Mouse (Mus musculus): ENCODE data around the gene Zbtb33. TPM values are rescaled to one million over a fixed set of nuclear protein-coding genes. Genes with fewer than 3 reads are reported as not detected.
A peak's percentile ranks its signal among the peaks of the same experiment; 100 is the strongest.

Gene Zbtb33
- polyA plus RNA-seq, 1 experiment from 2014 or later, result 3.4 TPM

DNA sequence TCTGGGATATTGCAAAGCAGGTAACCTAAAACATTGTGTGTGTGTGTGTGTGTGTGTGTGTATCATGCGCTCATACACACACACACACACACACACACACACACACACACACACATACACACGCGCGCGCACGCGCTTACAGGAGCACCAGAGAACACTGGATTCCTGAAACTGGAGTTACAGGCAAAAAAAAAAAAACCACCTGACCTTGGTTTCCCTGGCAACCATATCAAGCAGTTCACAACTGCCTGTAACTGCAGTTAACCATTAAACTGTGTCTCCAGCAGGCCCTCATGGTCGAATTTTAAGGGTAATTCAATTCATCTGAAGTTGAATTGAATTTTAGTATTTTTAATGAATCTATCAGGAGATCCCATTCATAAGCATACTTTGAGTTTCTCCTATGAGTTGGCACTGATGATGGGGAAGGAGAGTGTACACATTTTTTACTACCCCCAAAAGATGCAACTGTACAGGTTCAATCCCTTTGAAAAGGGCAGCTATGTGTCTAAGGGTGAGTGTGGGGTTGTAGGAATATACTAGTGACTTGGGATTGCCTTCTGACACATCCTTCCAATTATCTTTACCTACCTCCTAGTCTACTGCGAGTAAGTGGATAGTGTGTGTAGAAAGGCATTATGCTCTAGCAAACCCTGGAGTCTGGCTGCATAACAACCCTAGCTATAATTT, 27.5 kb downstream of the Zbtb33 start:
- Histone ChIP-seq H3K27me3 (ENCODE audit: low read depth, poor library complexity, severe bottlenecking) (no peaks in the 10 kb centered on the region), H3K4me3 (no peak overlapping the region), H3K9me3 (replicated peaks) (no peaks in the 10 kb centered on the region), H3K36me3 (no peaks in the 10 kb centered on the region), H3K27ac (no peak overlapping the region), H3K4me1 (0 out of 2 replicates have a peak, but pooled peaks cover 3% of the 10 kb centered on the region)
- DNase-seq (ENCODE audit: low spot score), result no peak
- WGBS, result 91% methylated on average over 9 of the region's 9 CpGs

DNA sequence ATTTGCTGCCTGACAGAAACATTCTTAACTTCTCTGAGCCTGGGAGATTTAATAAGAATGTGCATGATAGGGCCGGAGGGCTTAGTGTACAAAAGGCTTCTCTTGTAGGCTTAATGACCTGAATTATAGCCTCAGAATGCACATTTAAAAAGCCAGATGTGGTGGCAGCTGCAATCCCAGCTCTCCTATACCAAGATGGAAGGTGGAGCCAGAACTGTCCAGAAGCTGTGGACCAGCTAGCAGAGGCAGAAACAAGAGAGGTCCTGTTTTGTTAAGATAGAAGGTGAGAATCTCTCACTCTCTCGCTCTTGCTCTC, 28.0 kb downstream of the Zbtb33 start:
- no peak overlapping the region for H3K27ac ChIP-seq

DNA sequence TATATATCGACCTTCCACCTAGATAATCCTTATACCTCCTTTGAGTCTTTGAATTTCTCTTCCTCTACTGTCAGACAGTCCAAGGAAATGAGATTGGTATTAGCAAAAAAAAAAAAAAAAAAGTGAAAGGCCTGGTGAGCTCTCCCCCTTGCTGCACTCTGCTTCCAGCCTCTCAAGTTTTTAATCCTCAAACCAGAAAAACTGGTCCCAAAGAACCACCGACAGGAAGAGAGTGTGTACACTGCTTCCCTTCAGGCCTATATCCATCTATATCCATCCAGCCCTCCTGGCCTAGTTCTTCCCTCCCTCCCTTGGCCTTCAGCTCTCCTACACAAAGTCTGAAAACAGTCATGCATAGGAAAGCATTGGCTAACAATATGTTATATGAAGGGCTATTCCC, 33.2 kb downstream of the Zbtb33 start:
- DNase-seq (ENCODE audit: low spot score), result no peak
- Histone ChIP-seq H3K4me1 (no peaks in the 10 kb centered on the region), H3K4me3 (no peak overlapping the region), H3K27me3 (ENCODE audit: low read depth, poor library complexity, severe bottlenecking) (no peaks in the 10 kb centered on the region), H3K36me3 (no peaks in the 10 kb centered on the region), H3K9me3 (replicated peaks) (no peaks in the 10 kb centered on the region), H3K27ac (no peak overlapping the region)
- 54% methylated on average over 2 of the region's 2 CpGs for WGBS

More for the DNA sequence above, 28.0 kb downstream of the Zbtb33 start:
- 67% methylated on average over 2 of the region's 2 CpGs for WGBS
- Histone ChIP-seq H3K4me3 (no peak overlapping the region), H3K9me3 (replicated peaks) (no peaks in the 10 kb centered on the region), H3K27me3 (ENCODE audit: low read depth, poor library complexity, severe bottlenecking) (no peaks in the 10 kb centered on the region), H3K36me3 (no peaks in the 10 kb centered on the region), H3K4me1 (0 out of 2 replicates have a peak, but pooled peaks cover 3% of the 10 kb centered on the region)
- no peak for DNase-seq (ENCODE audit: low spot score)

DNA sequence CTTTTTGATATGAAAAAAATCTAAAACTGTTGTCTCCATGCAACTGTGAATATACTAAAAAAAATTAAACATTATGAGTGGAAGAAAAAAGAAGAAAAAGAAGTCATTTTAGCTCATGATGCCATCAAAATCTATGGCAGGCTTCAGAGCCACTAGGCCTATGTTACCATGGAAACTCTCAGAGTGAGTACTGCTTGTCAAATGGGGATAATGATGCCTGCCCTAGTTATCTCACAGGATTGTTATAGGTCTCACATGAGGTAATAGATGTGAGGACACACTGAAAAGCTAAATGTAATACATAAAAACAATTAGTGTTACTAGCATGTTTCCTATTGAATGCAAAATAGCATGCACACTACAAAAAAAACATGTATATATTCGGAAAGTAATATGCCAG, 40.3 kb downstream of the Zbtb33 start:
- no peak for DNase-seq (ENCODE audit: low spot score)
- H3K27me3 ChIP-seq (ENCODE audit: low read depth, poor library complexity, severe bottlenecking), result no peaks in the 10 kb centered on the region
- no peak overlapping the region for H3K4me3 ChIP-seq
- no peaks in the 10 kb centered on the region for H3K4me1 ChIP-seq
- H3K27ac ChIP-seq, result no peak overlapping the region
- H3K36me3 ChIP-seq, result no peaks in the 10 kb centered on the region
- 87% methylated on average over 1 of the region's 1 CpGs for WGBS
- H3K9me3 ChIP-seq (replicated peaks), result no peaks in the 10 kb centered on the region

DNA sequence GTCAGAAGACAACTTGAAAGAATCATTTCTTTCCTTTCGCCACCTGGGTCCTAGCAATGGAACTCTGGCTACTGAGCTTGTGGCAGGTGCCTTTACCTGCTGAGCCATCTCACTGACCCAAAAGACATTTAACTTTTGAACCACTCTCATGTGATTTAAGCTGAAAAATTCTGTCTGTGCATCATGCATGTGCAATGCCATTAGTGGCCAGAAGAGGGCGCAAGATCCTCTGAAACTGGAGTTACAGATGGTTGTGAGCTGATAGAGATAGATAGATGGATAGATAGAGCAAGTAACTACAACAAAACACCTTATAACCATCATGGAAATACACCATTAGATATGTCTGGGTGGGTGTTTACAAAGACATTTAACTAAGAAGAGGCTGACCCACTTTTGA, 48.1 kb downstream of the Zbtb33 start:
- no peaks in the 10 kb centered on the region for H3K27me3 ChIP-seq (ENCODE audit: low read depth, poor library complexity, severe bottlenecking)
- no peak overlapping the region for H3K4me3 ChIP-seq
- DNase-seq (ENCODE audit: low spot score), result peak; percentile 41
- WGBS, result 33% methylated on average over 2 of the region's 2 CpGs
- H3K9me3 ChIP-seq (replicated peaks), result no peaks in the 10 kb centered on the region
- no peaks in the 10 kb centered on the region for H3K36me3 ChIP-seq
- H3K27ac ChIP-seq, result no peak overlapping the region
- no peaks in the 10 kb centered on the region for H3K4me1 ChIP-seq

Small RNA genes lying within 50 kb of the gene (microRNA-seq; reads per million reads assigned to microRNA genes)
- 2.1 reads per million for gene Mir3110

Other genes starting within 250 kb of the Zbtb33 start
- gene Btg1-ps1, start 171.0 kb upstream of the Zbtb33 start, polyA plus RNA-seq (2016; fragmentation: Nextera tagmentation; extraction: Ambion mirVana), result not detected in 2 replicates
- gene Btg1-ps2, start 146.7 kb upstream of the Zbtb33 start, polyA plus RNA-seq (2016; fragmentation: Nextera tagmentation; extraction: Ambion mirVana), result not detected in 2 replicates
- not detected in 2 replicates for gene Rhox10, start 123.3 kb upstream of the Zbtb33 start, polyA plus RNA-seq (2016; fragmentation: Nextera tagmentation; extraction: Ambion mirVana)
- not detected in 2 replicates for gene Rhox11, start 104.7 kb upstream of the Zbtb33 start, polyA plus RNA-seq (2016; fragmentation: Nextera tagmentation; extraction: Ambion mirVana)
- not detected in 2 replicates for gene Rhox12, start 78.9 kb upstream of the Zbtb33 start, polyA plus RNA-seq (2016; fragmentation: Nextera tagmentation; extraction: Ambion mirVana)
- gene Rhox13, start 68.6 kb upstream of the Zbtb33 start, polyA plus RNA-seq (2016; fragmentation: Nextera tagmentation; extraction: Ambion mirVana), result not detected in 2 replicates
- 25.7 and 28.0 TPM in 2 replicates for gene Tmem255a, start 62.6 kb downstream of the Zbtb33 start, polyA plus RNA-seq (2016; fragmentation: Nextera tagmentation; extraction: Ambion mirVana)
- gene Atp1b4, start 126.4 kb downstream of the Zbtb33 start, polyA plus RNA-seq (2016; fragmentation: Nextera tagmentation; extraction: Ambion mirVana), result not detected in 2 replicates